Mouse (Mus musculus) cerebellum, postnatal 25 days (tissue): ENCODE results near the gene Ep300.

ENCODE experiments used
- DNase-seq, 2 experiments: peaks; one replicate each; pipeline ENCODE4 v3.0.0; 2021; ENCODE audit warnings: mixed read lengths in 2 of 2

The Ep300 gene

DNA sequence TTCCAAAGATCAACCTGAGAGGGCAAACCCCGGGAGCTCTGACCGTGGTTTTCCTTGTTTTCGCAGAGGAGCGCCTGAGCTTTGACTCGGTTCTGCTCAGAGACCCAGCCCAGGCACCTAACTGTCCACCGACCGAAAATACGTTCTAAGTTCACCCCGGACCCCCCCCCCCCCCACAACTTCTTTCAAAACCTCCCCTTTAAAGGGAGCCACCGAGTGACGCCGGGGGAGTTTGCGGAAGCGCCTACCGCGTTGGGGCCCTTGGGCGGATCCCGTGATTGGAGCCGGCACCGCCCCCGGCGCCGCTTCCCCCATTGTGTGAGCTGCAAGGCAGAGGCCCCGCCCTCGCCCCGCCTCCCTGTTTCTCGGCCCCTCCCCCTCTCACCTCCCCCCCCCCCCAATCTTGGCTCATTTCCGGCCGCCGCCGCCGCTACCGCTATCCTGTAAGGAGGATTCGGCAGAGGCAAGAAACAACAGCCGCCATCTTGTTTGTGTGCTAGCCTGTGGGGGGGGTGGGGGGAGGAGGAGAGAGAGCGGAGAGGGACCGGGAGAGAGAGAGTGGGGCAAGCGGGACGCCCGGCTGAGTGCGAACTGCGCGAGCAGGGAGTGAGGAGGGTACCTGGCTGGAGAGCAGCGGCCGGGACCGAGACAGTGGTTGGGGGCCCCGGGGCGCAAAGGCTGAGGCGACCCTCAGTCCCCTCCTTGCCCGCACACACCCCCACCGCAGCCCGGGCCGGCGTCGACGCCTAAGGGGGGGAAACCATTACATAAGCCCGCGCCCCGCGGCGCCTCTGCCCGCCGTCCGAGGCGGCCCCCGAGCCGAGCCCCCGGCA is at the start of gene Ep300:
TSS of gene Ep300 (plus strand) at position 439 of the 833 bp plus-strand sequence.
- peak; percentile 94 to 98 for DNase-seq

DNA sequence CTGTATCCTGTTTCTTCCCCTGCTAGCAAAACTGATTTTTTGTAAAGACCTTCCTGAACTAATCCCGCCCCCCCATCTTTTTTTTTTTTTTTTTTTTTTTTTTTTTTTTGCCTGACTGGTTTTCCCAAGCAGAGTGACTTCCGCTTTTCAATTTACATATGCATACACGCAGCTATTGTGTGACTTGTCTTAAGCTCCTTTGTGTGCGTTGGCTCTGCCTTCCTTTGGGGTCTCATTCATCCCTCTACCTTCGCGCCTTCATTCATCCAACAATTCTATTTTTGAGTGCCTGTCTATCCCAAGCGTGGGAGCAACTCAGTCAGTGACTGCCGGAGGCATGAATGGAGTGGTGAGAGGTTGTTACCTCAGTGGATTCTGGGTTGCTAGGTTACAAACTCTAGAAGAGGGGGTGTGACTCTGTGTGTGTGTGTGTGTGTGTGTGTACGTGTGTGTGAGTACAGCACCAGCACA is 49.2 kb upstream of the Ep300 start:
- DNase-seq = no peak

DNA sequence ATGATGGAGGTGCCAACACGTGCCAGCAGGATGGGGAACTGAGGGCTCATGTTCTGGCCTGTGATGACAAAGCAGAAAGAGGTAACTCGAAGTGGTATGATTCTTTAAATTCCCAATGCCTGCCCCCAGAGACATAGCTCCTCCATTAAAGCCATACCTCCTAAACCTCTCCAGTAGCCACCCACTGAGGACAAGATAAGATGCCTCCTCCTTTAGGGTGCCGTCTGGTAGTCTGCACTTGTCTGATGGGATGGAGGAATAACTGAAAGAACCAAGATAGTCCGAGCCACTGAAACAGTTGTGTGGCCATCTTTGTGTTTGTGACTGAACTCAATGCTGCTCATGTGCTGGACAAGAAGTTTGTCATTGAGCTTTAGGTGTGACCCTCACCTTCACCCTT is 47.0 kb upstream of the Ep300 start:
- no peak for DNase-seq

DNA sequence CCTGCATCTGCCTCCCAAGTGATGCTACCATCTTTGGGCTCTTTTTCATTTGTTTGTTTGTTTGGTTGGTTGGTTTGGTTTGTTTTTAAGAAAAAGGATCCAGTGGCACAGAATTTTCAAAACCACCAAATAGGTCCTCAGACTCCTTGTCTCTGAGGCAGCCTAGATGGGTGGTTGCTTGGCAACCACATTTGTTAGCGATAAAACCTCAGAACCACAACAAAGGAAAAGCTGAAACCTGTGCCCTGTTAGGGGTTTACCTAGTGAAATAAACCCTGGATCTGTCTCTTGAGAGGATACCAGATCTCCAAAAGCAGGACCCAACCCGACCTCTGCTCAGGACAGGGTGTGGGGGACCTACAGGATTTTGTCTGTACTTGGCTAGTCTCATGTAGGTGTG is 45.6 kb upstream of the Ep300 start:
- no peak for DNase-seq

DNA sequence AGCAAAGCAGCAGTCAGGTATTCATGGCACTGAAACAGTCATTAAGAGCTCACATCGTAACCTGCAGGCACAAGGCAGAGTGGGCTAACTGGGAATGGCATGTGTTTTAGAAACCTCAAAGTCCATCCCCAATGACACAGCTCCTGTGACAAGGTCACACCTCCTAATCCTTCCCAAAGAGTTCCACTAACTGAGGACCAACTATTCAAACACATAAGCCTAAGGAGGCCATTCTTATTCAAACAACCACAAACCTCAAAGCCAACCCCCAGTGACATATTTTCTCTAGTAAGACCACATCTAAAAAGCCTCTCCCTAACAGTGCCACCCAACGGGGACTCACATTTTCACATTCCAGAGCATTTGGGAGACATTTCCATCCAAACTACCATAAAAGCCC is 40.2 kb upstream of the Ep300 start:
- DNase-seq = no peak

DNA sequence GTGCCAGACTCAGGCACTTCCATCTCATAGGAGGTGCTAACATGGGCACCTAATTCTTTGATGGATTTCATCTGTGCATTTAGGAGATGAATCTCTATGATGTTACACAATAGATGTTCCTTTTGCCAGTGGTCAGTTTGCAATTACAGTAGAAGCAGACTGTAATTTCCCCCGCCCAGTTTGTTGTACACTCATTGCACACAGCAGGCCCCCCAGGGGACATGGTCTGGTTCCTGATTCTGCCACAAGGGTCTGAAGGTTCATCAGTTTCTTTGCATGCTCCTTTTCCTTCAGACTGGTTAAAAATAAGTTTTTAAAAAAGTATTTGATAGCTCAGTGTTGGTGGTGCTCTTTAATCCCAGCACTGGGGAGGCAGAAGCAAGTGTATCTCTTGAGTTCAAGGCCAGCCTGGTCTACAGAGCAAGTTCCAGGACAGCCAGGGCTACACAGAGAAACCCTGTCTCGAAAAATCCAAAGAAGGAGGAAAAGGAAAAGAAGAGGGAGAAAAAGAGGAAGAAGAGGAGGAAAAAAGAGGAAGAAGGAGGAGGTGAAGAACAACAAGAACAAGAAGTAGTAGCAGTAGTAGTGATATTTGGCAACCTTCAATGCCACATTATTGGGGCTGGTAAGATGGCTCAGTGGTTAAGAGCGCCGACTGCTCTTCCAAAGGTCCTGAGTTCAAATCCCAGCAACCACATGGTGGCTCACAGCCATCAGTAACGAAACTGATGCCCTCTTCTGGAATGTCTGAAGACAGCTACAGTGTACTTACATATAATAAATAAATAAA is 39.6 kb upstream of the Ep300 start:
- DNase-seq = no peak

DNA sequence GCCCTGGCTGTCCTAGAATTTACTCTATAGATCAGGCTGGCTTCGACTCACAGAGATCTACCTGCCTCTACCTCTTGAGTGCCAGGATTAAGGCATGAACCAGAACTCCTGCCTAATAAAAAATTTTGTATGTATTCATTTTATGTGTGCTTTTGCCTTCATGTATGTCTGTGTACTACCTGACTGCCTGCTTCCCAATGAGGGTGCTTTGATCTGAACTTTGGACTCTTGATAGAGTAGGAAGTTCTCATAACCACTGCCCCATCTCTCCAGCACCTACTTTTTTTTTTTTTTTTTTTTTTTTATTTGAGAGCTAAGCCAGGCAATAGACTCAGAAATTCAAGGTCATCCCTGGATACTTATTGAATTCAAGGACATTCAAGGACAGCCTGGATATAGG is 31.7 kb upstream of the Ep300 start:
- DNase-seq = no peak

DNA sequence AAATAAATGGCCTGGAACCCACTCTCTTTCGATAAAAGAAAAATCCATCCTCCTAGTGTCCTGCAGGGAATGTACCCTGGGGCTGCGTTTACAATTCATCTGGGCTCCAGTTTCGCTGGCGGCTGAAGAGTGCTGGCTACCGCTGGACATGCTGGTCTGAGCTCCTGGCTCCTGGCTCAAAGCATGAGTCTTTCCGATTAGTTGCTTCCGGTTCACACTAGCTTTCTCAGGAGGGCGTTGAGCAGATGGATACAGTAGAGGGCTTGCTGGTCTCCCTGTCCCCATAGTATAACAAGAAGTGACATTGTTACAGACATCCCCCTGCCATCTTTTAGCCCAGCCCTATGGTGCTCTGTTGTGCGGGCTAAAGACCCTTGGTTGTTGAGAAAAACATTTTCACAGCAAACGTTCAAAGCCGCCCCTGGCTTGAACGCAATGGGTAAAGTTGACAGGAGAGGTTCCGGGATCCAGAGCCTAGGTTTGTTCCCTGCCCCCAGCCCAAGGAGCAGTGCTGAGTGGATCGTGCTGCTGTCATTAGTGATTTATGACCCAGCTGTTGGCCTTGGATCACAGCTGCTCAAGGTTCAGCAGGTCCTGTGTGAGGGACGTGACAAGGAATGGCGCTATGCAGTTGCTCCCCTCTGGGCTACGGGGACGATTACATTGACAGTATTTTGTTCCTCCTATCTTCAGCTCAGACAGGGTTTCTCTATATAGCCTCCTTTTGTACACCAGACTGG is 30.4 kb upstream of the Ep300 start:
- no peak for DNase-seq

DNA sequence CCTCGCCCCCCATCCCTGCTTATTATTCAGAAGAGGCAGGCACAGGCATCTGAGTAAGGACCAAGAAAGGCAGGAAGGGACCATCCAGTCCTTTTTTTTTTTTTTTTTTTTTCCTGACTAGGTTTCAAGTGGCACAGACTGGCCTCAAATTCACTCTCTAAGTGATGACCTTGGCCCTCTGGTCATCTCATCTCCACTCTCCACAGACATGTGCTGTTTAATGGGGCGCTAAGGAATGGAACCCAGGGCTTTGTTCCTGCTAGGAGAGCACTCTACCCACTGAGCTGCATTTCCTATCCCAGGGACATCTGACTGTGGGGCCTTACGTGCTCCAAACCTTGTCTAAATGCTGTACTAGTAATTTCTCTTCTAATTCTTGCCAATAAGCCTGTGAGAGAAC is 29.2 kb upstream of the Ep300 start:
- no peak for DNase-seq

DNA sequence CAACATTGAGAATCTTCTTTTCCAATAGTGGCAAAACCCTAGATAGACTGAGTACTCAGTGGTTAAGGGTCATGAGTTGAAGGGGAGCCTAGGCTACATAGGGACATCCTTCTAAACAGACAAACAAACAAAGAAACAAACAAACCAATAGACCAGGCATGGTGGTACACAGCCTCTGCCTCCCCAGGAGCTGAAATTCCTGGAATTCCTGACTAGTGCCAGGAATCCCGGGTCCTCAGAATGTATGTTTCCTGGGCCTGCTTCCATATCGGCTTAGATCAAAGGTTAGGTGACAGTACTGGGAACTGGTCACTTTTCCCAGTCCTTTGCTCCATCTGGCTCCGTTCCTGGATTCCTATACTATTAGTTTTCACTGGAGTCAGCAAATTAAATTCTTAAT is 23.6 kb upstream of the Ep300 start:
- DNase-seq = no peak

DNA sequence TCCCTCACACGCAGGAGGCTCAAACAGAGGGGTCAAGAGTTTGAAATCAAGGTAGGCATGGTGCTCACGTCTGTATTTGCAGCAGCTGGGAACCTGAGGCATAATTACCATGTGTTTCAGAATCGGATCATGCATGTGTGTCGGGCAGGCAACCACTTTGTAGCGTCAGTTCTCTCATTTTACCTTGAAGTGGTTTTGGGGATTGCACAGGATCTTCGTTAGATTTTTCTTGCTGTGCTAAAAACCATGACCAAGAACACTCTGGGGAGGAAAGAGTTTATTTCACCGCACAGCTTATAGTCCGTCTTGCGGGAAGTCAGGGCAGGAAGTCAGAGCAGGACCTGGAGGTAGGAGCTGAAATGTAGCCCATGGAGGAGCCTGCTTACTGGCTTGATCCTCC is 23.2 kb upstream of the Ep300 start:
- no peak for DNase-seq

DNA sequence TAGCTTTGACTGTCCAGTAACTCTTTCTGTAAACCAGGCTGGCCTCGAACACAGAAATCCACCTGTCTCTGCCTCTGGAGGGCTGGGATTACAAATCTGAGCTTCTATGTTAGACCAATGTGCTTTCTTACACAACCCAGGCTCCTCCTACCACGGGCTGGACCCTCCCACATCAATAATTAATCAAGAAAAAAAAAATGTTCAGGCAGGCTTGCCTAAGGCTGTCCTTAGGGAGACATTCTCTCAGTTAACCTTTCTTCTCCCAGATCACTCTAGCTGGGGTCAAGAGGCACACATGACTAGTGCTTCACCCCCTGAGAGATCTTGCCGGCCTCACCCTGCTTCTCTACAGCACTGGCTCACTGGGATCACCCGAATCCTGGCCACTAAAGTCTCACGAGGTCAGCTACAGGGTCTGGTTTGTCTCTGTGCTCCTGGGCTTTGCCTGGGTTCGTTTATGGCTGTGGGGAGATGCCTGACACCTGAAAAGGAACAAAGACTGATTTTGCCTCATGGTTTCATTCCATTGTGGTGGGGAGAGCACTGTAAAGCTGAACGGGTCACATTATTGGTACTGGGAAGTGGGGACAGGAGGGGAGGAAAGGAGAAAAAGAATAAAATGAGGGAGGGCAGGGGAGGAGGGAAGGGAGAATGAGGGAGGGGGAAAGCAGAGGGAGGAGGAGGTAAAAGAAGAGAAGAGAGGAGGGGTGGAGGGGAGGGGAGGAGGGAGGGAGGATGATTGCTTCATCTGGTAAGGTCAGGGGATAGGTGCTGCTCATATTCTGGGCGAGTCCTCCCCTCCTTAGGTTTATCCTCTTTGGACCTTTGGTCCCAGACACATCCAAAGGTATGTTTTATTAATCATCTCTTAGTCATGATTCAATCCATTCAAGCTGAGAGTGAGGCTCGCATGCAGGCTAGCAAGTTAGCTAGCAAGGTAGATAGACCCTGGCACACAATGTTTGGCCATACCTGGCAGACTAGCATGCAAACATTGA is 22.4 kb upstream of the Ep300 start:
- no peak for DNase-seq

DNA sequence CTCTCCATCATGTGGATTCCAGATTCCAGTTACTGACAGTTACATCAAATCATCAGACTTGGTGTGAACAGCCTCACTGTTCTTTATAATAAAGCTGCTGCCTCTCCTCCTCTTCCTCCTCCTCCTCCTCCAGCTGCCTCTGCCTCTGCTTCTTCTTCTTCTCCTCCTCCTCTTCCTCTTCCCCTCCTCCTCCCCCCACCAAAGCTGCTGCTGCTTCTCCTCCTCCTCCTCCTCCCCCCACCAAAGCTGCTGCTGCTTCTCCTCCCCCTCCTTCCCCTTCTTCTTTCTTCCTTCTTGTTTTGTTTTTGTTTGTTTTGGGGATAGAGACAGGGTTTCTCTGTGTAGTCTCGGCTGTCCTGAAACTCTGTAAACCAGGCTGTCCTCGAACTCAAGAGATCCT is 17.1 kb upstream of the Ep300 start:
- no peak for DNase-seq

DNA sequence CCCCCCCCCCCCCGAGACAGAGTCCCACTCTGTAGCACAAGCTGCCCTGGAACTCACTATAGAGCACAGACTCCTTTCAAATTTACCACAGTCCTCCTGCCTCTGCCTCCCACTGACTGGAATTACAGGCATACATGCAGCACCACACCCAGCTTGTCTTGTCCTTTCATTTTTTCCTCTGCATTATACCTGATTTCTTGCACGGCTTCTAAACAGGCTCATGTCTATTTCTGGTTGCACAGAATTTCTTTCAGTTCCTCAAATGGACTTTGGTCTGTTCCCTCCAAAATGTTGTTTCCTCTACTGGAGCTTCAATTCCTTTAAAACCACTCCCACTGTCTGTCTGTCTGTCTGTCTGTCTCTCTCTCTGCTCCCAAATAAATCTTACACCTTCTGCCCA is 16.6 kb upstream of the Ep300 start:
- DNase-seq = no peak

DNA sequence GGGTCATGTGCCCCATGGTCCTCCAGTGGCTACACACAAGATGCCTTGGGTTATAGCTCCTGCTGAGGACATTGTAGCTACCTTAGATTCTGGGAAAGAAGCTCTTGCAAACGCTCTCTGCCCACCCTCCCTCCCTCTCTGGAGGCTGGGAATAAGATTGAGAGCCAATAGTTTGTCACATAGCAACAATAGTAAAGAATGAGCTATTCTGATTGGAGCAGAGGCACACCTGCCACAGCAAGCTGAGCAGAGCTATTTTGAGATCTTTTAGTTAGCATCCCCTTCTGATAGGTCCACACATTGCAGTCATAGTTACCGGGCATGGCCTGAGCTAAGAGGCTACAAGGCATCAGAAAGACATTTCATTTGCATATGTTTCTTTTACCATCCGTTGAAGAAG is 8.2 kb upstream of the Ep300 start:
- peak in 1 of 2 experiments; percentile 15 for DNase-seq

DNA sequence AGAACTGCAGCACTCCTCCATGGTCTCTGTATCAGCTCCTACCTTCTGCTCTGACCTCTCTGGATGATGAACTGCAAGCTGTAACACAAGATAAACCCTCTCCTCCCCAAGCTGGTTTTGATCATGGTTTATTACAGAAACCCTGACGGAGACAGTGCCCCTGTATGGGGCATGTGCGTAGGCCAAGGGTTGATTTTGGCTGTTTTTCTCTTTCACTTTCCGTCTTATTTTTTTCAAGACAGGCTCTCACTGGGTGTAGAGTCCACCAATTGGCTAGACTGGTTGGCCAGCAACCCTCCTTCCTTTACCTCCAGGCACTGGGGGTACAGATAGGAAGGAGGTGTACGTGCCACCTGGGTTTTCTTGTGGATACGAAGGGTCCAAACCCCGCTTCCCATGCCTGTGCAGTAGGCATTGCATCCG is 7.4 kb upstream of the Ep300 start:
- no peak for DNase-seq

DNA sequence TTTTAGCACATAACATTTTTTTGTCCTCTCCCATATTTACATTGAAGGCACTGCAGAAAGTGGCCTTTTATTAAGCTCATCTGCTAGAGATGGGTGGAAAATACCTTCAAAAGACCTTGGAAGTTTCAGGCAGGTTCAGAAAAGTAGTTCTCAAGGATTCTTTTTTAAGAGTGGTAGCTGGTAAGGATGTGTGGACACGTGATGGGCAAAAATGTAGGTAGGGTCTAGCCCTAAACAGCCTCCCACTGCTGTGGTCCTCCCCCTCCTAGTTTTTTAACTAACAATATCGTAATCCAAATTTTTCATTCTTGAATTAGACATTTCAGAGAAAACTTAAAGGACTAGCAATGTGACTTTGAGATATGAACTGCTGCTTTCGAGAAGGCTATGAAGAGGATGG is 685 bp upstream of the Ep300 start:
- DNase-seq = no peak

DNA sequence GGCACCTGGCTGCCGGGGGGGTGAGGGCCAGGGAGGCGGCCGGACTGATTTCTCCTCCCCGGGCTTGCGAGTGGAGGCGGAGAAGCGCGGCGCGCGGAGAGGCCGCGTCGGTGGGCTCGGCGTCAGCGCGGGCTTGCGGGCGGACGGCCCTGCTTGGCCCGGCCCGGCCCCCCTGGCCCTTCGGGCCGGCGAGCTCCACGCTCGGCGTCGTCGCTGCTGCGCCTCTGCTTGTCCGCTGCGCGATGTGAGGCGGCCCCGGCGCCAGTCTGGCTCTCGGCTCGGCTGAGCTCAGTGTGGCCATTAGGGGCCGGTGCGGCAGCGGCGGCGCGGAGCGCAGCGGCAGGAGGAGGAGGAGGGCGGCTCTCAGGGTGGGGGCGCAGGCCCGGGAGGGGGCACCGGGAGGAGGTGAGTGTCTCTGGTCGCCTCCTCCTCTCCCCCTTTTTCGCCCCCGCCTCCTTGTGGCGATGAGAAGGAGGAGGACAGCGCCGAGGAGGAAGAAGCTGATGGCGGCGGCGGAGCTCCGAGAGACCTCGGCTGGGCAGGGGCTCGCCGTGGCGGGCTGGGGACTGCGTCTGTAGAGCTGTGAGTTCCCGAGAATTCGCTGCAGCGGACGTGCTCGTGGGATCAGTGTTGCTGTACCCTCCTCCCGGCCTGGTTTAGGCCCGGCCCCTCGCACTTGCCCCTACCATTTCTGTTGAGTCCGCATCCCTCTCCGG is 753 bp downstream of the Ep300 start:
- DNase-seq = peak; percentile 91 to 92

DNA sequence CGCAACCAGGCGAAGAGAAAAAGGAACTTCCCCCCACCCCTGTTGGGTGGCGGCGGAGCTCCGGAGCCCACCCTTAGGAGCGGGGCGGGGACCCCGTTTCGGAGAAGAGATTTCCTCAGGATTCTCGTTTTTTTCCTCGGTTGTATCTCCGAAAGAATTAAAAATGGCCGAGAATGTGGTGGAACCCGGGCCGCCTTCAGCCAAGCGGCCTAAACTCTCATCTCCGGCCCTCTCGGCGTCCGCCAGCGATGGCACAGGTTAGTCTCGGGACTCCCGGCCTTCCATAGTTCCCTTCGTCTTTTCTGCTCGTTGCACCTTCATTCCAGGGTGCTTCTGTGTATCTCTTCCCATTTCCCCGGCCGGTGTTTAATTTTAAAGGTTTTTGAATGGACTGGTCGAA is 1.3 kb downstream of the Ep300 start:
- peak in 1 of 2 experiments; percentile 64 for DNase-seq

DNA sequence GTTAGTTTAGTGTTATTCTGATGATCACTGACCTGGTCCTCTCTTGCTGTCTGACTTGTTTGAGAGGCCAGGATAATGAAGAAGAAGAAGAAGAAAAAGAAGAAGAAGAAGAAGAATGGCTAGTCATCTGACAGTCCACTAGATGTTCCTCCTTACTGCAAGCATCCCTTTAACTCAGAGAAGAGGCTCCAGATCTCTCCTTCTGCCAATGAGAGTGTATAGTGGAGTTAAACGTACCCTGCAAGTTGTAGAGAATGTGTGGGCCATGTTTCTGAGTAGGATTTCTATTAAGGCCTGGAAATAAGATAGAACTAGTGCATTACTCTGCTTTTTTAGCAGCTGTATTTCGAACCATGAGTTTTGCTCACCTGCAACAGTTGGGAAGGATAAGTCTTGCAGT is 2.5 kb downstream of the Ep300 start:
- DNase-seq = no peak

DNA sequence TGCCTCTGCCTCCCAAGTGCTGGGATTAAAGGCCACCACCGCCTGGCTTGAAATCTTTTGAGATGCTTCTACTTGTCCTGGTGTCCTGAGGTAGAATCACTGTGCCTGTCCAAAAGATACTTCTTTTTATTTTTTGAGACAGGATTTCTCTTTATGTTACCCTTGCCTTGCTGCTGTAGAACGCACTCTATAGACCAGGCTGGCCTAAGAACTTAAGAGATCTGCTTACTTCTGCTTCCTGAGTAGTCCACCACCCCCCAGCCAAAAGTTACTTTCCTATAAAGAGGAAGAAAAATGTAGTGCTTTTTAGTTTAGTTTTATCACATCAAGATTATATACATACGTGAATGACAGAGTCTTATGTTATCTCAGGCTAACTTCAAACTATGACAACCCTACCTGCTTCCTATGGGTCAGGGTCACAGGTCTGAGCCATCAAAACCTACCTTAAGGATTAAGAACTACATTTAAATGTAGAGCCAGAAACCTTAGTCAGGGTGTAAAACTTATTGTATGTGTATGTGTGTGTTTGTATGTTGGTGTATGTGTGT is 9.1 kb downstream of the Ep300 start:
- no peak for DNase-seq
